Mouse (Mus musculus) olfactory bulb, adult 2 months (tissue): ENCODE results near the gene Dnajc6.

ENCODE experiments used
- CTCF ChIP-seq: fragments of 200-500 bp; IDR thresholded peaks from 2 replicates; pipeline ENCODE4 v1.5.1; 2012; ENCODE audit warnings: low read depth, mild to moderate bottlenecking, low read length, moderate library complexity; ENCODE audit not compliant: insufficient read depth
- POLR2A ChIP-seq: fragments of 200-500 bp; IDR thresholded peaks from 2 replicates; pipeline ENCODE4 v1.6.1; 2012; ENCODE audit warnings: mild to moderate bottlenecking, low read depth, low read length, moderate library complexity; ENCODE audit not compliant: insufficient read depth

DNA sequence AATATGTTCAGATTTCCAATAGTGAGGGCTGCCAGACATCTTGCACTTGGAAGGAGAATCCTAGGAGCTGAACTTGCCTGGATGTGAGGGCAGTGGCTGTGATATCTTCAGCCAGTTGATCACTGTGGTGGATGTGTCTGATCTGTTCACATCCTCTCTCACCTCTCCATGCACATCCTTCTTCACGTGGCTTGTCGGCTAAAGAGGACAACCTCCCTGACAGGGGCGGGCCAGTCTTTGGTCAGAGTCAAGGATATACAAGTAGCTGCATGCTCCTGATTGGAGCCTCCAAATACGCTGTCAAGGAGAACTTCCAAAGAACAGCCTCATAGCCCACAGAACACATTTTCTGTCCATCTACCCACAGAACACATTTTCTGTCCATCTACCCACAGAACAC, 58.6 kb downstream of the Dnajc6 start:
- no peak for TF ChIP-seq CTCF
- TF ChIP-seq POLR2A: no peak
